Mouse (Mus musculus): ENCODE data around the gene Zc3h7b. TPM values are rescaled to one million over a fixed set of nuclear protein-coding genes. Genes with fewer than 3 reads are reported as not detected.

Zc3h7b gene
- polyA plus RNA-seq, 1 experiment from 2014 or later = 11.1 TPM

- peak; percentile 95 for ATAC-seq (ENCODE audit: low FRiP score, low TSS enrichment)
Observed at GRCm38 (mm10) chr15:81810671-81811598, 66.1 kb downstream of the Zc3h7b start.

GRCm38 (mm10) chr15:81811599-81811996 is 66.7 kb downstream of the Zc3h7b start:
- Histone ChIP-seq H3K9me3 (ENCODE audit: control insufficient read depth, low read length) (no peaks in the 10 kb centered on the region), H3K27ac (replicated peaks) (peak overlapping the region; percentile 99), H3K4me1 (replicated peaks; ENCODE audit: control insufficient read depth, insufficient read depth) (peaks cover 4% of the 10 kb centered on the region; the same call in 1 of the 2 replicates), H3K4me3 (ENCODE audit: low read depth, low read length) (peak overlapping the region; percentile 75), H3K9ac (ENCODE audit: low read length) (peak overlapping the region; percentile 81), H3K36me3 (ENCODE audit: control insufficient read depth, insufficient read depth, low read length) (peaks cover 7% of the 10 kb centered on the region; the same call in 1 of the 2 replicates), H3K27me3 (ENCODE audit: control insufficient read depth, insufficient read depth, low read length) (no peaks in the 10 kb centered on the region), H3K4me2 (replicated peaks; ENCODE audit: low read depth) (peak overlapping the region; percentile 92)
- no peak for DNase-seq (ENCODE audit: low spot score)
- TF ChIP-seq EP300 (optimal IDR thresholded peaks at IDR 0.05) (no peak), CTCF (IDR thresholded peaks at IDR 0.05; ENCODE audit: low read depth) (no peak)
- ATAC-seq (ENCODE audit: low FRiP score, low TSS enrichment) = peak; percentile 9
- 1% methylated on average over 21 of the region's 26 CpGs for WGBS

More at GRCm38 (mm10) chr15:81810671-81811598, 66.1 kb downstream of the Zc3h7b start:
- Histone ChIP-seq H3K9ac (ENCODE audit: low read length) (peak overlapping the region; percentile 81), H3K36me3 (ENCODE audit: control insufficient read depth, insufficient read depth, low read length) (peaks cover 7% of the 10 kb centered on the region; the same call in 1 of the 2 replicates), H3K27me3 (ENCODE audit: control insufficient read depth, insufficient read depth, low read length) (no peaks in the 10 kb centered on the region), H3K9me3 (ENCODE audit: control insufficient read depth, low read length) (no peaks in the 10 kb centered on the region), H3K4me1 (replicated peaks; ENCODE audit: control insufficient read depth, insufficient read depth) (peaks cover 4% of the 10 kb centered on the region), H3K27ac (replicated peaks) (peak overlapping the region; percentile 99), H3K4me3 (ENCODE audit: low read depth, low read length) (peak overlapping the region; percentile 75), H3K4me2 (replicated peaks; ENCODE audit: low read depth) (peak overlapping the region; percentile 92)
- TF ChIP-seq CTCF (IDR thresholded peaks at IDR 0.05; ENCODE audit: low read depth) = no peak
- DNase-seq (ENCODE audit: low spot score) = peak; percentile 98
- WGBS = under 1% methylated on average over 78 of the region's 89 CpGs

- peak overlapping the region; percentile 92 for H3K4me2 ChIP-seq (replicated peaks; ENCODE audit: low read depth)
- ATAC-seq (ENCODE audit: low FRiP score, low TSS enrichment) = no peak
- peaks cover 13% of the 10 kb centered on the region; the same call in 1 of the 2 replicates for H3K36me3 ChIP-seq (ENCODE audit: control insufficient read depth, insufficient read depth, low read length)
- peak overlapping the region; percentile 75 for H3K4me3 ChIP-seq (ENCODE audit: low read depth, low read length)
- peak overlapping the region; percentile 81 for H3K9ac ChIP-seq (ENCODE audit: low read length)
- no peaks in the 10 kb centered on the region for H3K27me3 ChIP-seq (ENCODE audit: control insufficient read depth, insufficient read depth, low read length)
- peaks cover 4% of the 10 kb centered on the region; the same call in 1 of the 2 replicates for H3K4me1 ChIP-seq (replicated peaks; ENCODE audit: control insufficient read depth, insufficient read depth)
- H3K9me3 ChIP-seq (ENCODE audit: control insufficient read depth, low read length) = no peaks in the 10 kb centered on the region
- H3K27ac ChIP-seq (replicated peaks) = no peak overlapping the region; the same call in 1 of the 2 replicates
- TF ChIP-seq CTCF (IDR thresholded peaks at IDR 0.05; ENCODE audit: low read depth) = 0 out of 2 replicates have a peak, but pooled peaks have one; percentile 17
- TF ChIP-seq EP300 (optimal IDR thresholded peaks at IDR 0.05) = no peak
- 33% methylated on average over 3 of the region's 3 CpGs for WGBS
- no peak for DNase-seq (ENCODE audit: low spot score)
Observed at GRCm38 (mm10) chr15:81812287-81812686, 67.4 kb downstream of the Zc3h7b start.

GRCm38 (mm10) chr15:81812696-81813631 is 68.1 kb downstream of the Zc3h7b start:
- no peaks in the 10 kb centered on the region for H3K27me3 ChIP-seq (ENCODE audit: control insufficient read depth, insufficient read depth, low read length)
- 0 out of 2 replicates have a peak overlapping the region, but pooled peaks have one; percentile 92 for H3K4me2 ChIP-seq (replicated peaks; ENCODE audit: low read depth)
- H3K9ac ChIP-seq (ENCODE audit: low read length) = no peak overlapping the region; the same call in 1 of the 2 replicates
- no peak for DNase-seq (ENCODE audit: low spot score)
- peak overlapping the region; percentile 75 for H3K4me3 ChIP-seq (ENCODE audit: low read depth, low read length)
- H3K4me1 ChIP-seq (replicated peaks; ENCODE audit: control insufficient read depth, insufficient read depth) = peaks cover 4% of the 10 kb centered on the region; the same call in 1 of the 2 replicates
- no peaks in the 10 kb centered on the region for H3K9me3 ChIP-seq (ENCODE audit: control insufficient read depth, low read length)
- no peak overlapping the region for H3K27ac ChIP-seq (replicated peaks)
- WGBS = 59% methylated on average over 7 of the region's 7 CpGs
- TF ChIP-seq EP300 (optimal IDR thresholded peaks at IDR 0.05) = no peak
- H3K36me3 ChIP-seq (ENCODE audit: control insufficient read depth, insufficient read depth, low read length) = peaks cover 17% of the 10 kb centered on the region
- ATAC-seq (ENCODE audit: low FRiP score, low TSS enrichment) = no peak

- peaks cover 2% of the 10 kb centered on the region; the same call in 1 of the 2 replicates for H3K4me1 ChIP-seq (replicated peaks; ENCODE audit: control insufficient read depth, insufficient read depth)
- H3K4me2 ChIP-seq (replicated peaks; ENCODE audit: low read depth) = no peak overlapping the region
- H3K27ac ChIP-seq (replicated peaks) = no peak overlapping the region
- no peak for ATAC-seq (ENCODE audit: low FRiP score, low TSS enrichment)
- no peak overlapping the region for H3K9ac ChIP-seq (ENCODE audit: low read length)
- no peak for TF ChIP-seq EP300 (optimal IDR thresholded peaks at IDR 0.05)
- no peak for TF ChIP-seq CTCF (IDR thresholded peaks at IDR 0.05; ENCODE audit: low read depth)
- DNase-seq (ENCODE audit: low spot score) = no peak
- H3K9me3 ChIP-seq (ENCODE audit: control insufficient read depth, low read length) = no peaks in the 10 kb centered on the region
- H3K27me3 ChIP-seq (ENCODE audit: control insufficient read depth, insufficient read depth, low read length) = no peaks in the 10 kb centered on the region
- H3K4me3 ChIP-seq (ENCODE audit: low read depth, low read length) = no peak overlapping the region
- 76% methylated on average over 5 of the region's 5 CpGs for WGBS
- peaks cover 17% of the 10 kb centered on the region for H3K36me3 ChIP-seq (ENCODE audit: control insufficient read depth, insufficient read depth, low read length)
Observed at GRCm38 (mm10) chr15:81813986-81814705, 69.3 kb downstream of the Zc3h7b start.
